Mouse (Mus musculus): ENCODE data around the gene Tmem156.

DNA sequence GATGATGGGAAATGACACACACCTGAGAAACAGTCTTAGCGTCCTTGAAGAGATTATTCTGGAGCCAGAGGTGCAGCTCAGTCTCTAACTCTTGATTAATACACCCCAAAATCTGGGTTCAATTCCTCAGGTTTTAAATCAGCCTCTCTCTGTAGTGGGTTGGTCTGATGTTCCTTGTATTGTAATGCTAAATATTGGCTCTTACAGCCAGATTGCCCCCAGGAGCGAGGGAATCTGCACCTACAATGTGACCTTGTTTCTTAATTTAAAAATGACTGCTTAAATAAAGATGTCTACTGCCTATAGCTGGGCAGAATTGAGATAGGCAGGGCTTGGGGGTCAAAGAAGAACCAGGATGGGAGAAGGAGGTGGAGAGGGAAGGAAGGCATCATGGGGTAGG is 32.1 kb downstream of the Tmem156 start:
- no peak for TF ChIP-seq CTCF (IDR thresholded peaks at IDR 0.05; ENCODE audit: low read depth)
- TF ChIP-seq EP300 (IDR thresholded peaks at IDR 0.05; ENCODE audit: low read depth) = no peak
